Comparison of ENCODE assay signal across 14 mouse cellular contexts in the genomic region with DNA sequence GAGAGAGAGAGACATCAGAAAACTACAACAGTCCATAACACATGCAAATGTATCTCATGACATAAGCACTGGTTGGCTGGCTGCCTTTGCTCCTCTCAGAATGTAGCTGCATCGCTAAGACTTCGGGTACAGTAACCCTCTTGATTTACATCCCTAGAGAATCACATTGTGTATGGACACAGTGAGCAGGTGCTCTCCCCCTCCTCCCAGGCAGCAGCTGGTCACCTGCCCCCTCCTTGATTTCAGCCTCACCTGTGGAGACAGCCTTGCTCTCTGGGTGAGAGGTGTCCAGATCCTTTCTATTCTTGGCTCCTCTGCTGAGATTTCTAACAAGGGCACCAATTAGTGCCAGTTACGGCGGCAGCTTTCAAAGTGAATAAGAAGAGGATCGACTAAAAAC.
DNase-seq lines count a peak whose midpoint lies in the region; ATAC-seq and TF ChIP-seq lines count a peak whose summit lies in the region.
"Had no signal": no experiment of that assay in that cellular context is flagged by ENCODE, and none has a peak within 500 bp of the region (broad histone marks: within the 10 kb centered on the region; RNA-seq: fewer than 3 reads in every experiment).

No protein-coding gene starts in this region.

- no peak overlapping the region for H3K9ac ChIP-seq in forebrain, embryonic 12.5 days
- no peak overlapping the region for H3K9ac ChIP-seq in forebrain, embryonic 11.5 days (ENCODE audit: low read length)
- no peak overlapping the region for H3K9ac ChIP-seq in forebrain, postnatal 0 days
- H3K9ac ChIP-seq: limb, embryonic 13.5 days had no signal

- ATAC-seq in forebrain, embryonic 12.5 days (ENCODE audit: low FRiP score), result peak; percentile 41; the same call in 1 of the 2 replicates
- ATAC-seq in forebrain, embryonic 11.5 days (replicated peaks; ENCODE audit: low FRiP score), result no peak
- peak; percentile 71 for ATAC-seq in forebrain, postnatal 0 days
- ATAC-seq in erythroblast, adult 5-6 weeks (replicated peaks; ENCODE audit: low FRiP score, poor library complexity, severe bottlenecking), result no peak

- no peak for TF ChIP-seq CTCF in left cerebral cortex, adult 2 months (IDR thresholded peaks at IDR 0.05)
- TF ChIP-seq CTCF in forebrain, postnatal 0 days (IDR thresholded peaks at IDR 0.05; ENCODE audit: low read depth), result no peak

- no peaks in the 10 kb centered on the region for H3K27me3 ChIP-seq in forebrain, embryonic 12.5 days
- H3K27me3 ChIP-seq in forebrain, embryonic 11.5 days (ENCODE audit: control insufficient read depth, insufficient read depth, low read length), result no peaks in the 10 kb centered on the region
- no peaks in the 10 kb centered on the region for H3K27me3 ChIP-seq in forebrain, postnatal 0 days (ENCODE audit: insufficient read depth, low read length)
- H3K27me3 ChIP-seq: limb, embryonic 13.5 days had no signal

- H3K4me3 ChIP-seq in forebrain, embryonic 12.5 days (replicated peaks), result no peak overlapping the region
- H3K4me3 ChIP-seq in forebrain, embryonic 11.5 days (ENCODE audit: low read depth, low read length), result no peak overlapping the region
- H3K4me3 ChIP-seq in left cerebral cortex, adult 2 months, result no peak overlapping the region
- H3K4me3 ChIP-seq in forebrain, postnatal 0 days (ENCODE audit: low read depth, low read length), result no peak overlapping the region
- H3K4me3 ChIP-seq: limb, embryonic 13.5 days had no signal

- intact Hi-C loops in left cerebral cortex, postnatal 14 days (cut with DNase I), result no loop called here
- intact Hi-C loops in left cerebral cortex, adult 2 months (cut with DNase I), result no loop called here

- no peaks in the 10 kb centered on the region for H3K36me3 ChIP-seq in forebrain, embryonic 12.5 days (replicated peaks)
- H3K36me3 ChIP-seq in forebrain, embryonic 11.5 days (ENCODE audit: control insufficient read depth, insufficient read depth, low read length), result no peaks in the 10 kb centered on the region
- H3K36me3 ChIP-seq in forebrain, postnatal 0 days (ENCODE audit: insufficient read depth), result no peaks in the 10 kb centered on the region
- H3K36me3 ChIP-seq: limb, embryonic 13.5 days had no signal

- no peak for DNase-seq in forebrain, embryonic 11.5 days (ENCODE audit: low spot score)
- peak; percentile 31 to 38 for DNase-seq in left cerebral cortex, postnatal 14 days (ENCODE audit: low spot score in 2 of 2)
- no peak for DNase-seq in left cerebral cortex, adult 2 months (ENCODE audit: extremely low spot score in 1 of 2, low spot score in 2 of 2)
- peak; percentile 28 for DNase-seq in brain, adult 2 months (ENCODE audit: low read depth, low spot score)
- DNase-seq in forebrain, postnatal 0 days, result peak; percentile 64
- DNase-seq: B cell, adult 2 months; cerebellum, adult 8-10 months; heart, postnatal 36 days; kidney, adult 11 months; kidney, postnatal 25 days; thymus, postnatal 4 days had no signal

- H3K27ac ChIP-seq in forebrain, embryonic 12.5 days, result no peak overlapping the region
- H3K27ac ChIP-seq in forebrain, embryonic 11.5 days (ENCODE audit: low read depth, low read length), result no peak overlapping the region
- no peak overlapping the region for H3K27ac ChIP-seq in left cerebral cortex, adult 2 months
- no peak overlapping the region for H3K27ac ChIP-seq in forebrain, postnatal 0 days (ENCODE audit: low read depth, low read length)
- H3K27ac ChIP-seq: limb, embryonic 13.5 days had no signal

- H3K4me1 ChIP-seq in forebrain, embryonic 12.5 days, result no peaks in the 10 kb centered on the region; the same call in 1 of the 2 replicates
- no peaks in the 10 kb centered on the region for H3K4me1 ChIP-seq in forebrain, embryonic 11.5 days (replicated peaks; ENCODE audit: control insufficient read depth, insufficient read depth, low read length)
- H3K4me1 ChIP-seq in forebrain, postnatal 0 days (ENCODE audit: insufficient read depth), result no peaks in the 10 kb centered on the region; the same call in 1 of the 2 replicates

- 46% methylated on average over 5 of the region's 5 CpGs for whole genome bisulfite sequencing in forebrain, embryonic 12.5 days
- WGBS in forebrain, embryonic 11.5 days, result 49% methylated on average over 5 of the region's 5 CpGs
- WGBS in forebrain, postnatal 0 days, result 3% methylated on average over 5 of the region's 5 CpGs

- H3K4me2 ChIP-seq in forebrain, embryonic 12.5 days, result no peak overlapping the region
- H3K4me2 ChIP-seq in forebrain, embryonic 11.5 days (ENCODE audit: low read depth, low read length, severe bottlenecking), result no peak overlapping the region
- H3K4me2 ChIP-seq in forebrain, postnatal 0 days (ENCODE audit: low read depth), result peak overlapping the region; percentile 28; the same call in 1 of the 2 replicates
- H3K4me2 ChIP-seq: limb, embryonic 13.5 days had no signal

- no peaks in the 10 kb centered on the region for H3K9me3 ChIP-seq in forebrain, embryonic 12.5 days
- H3K9me3 ChIP-seq in forebrain, embryonic 11.5 days (ENCODE audit: control insufficient read depth, low read length), result no peaks in the 10 kb centered on the region
- no peaks in the 10 kb centered on the region for H3K9me3 ChIP-seq in forebrain, postnatal 0 days (ENCODE audit: low read length)
- H3K9me3 ChIP-seq: limb, embryonic 13.5 days had no signal

Comparison
In these comparisons a context has a peak if more than half of its experiments do, and no peak if none do; other contexts are left out.
1. ATAC-seq: peak in forebrain, embryonic 12.5 days (single experiment) and forebrain, postnatal 0 days (single experiment); none in forebrain, embryonic 11.5 days (single experiment) and erythroblast, adult 5-6 weeks (single experiment).
2. DNase-seq: peak in left cerebral cortex, postnatal 14 days (2 of 2), brain, adult 2 months (single experiment) and forebrain, postnatal 0 days (single experiment); none in forebrain, embryonic 11.5 days (single experiment) and left cerebral cortex, adult 2 months (0 of 2).